Mouse (Mus musculus) ES-Bruce4 (cell line): ENCODE results near the gene L3mbtl4.

Experiments
- CTCF ChIP-seq: IDR thresholded peaks from one replicate; pipeline ENCODE4 v1.8.1; 2011; ENCODE audit warnings: low read depth, low read length
- POLR2A ChIP-seq: IDR thresholded peaks from one replicate; pipeline ENCODE4 v1.8.1; 2011; ENCODE audit warnings: low read length; ENCODE audit not compliant: insufficient read depth

DNA sequence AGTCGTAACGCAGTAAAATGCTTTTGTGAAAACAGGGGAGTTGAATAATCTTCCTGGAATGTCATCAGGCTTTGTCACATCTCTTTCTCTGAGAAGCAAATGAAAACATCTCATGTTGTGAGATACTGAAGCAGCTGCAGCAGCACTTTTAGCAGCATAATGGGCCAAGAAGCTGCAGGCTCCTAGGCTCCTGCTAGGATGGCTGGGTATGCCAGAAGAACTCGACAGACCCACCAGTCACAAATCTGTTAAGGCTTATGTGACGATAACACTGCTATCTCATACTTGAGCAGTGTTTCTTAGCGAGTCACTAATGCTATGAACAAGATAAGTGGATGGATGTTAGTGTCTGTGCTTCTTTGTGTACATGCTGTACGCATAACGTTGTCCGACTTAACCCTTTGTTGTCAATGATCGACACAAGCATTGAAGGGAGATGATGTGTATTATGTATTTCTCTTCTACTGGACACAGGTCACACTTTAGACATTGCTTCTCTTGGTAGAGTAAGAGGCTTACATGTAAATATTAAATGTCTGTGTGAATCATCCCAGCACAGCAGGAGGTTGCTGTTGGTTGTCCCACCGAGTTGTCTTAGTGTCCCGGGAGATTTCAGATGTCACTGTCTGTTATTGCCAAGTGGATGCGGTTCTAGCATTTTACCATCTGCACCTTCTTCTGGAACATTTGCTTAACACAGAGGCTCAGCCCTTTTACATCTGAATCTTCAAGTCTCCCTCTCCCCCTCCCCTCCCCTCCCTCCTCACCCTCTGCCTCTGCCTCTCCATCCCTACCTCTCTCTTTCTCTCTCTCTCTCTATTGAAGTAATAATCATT lies 149.3 kb downstream of the L3mbtl4 start:
- TF ChIP-seq CTCF (no peak), POLR2A (no peak)
